Mouse (Mus musculus) neural tube, embryonic 11.5 days (tissue): ENCODE measurements around the gene Gadd45b. TPM values are rescaled to one million over a fixed set of nuclear protein-coding genes. Genes with fewer than 3 reads are reported as not detected.

Experiments
- ATAC-seq: fragments of 200-750 bp; cut with Nextera tagmentation; 2 replicates; pipeline ENCODE4 v1.8.0; 2017; ENCODE audit warnings: moderate number of reproducible peaks, mild to moderate bottlenecking, moderate TSS enrichment, moderate library complexity; ENCODE audit not compliant: insufficient read depth, low FRiP score, low TSS enrichment
- DNase-seq: peaks from one replicate; pipeline ENCODE4 v3.0.0-alpha.2; 2015; ENCODE audit warnings: low spot score
- H3K27ac ChIP-seq: fragments of 300-500 bp; sonication (generic); 2 replicates; pipeline ENCODE4 v1.5.1; 2014; ENCODE audit warnings: low read depth, mild to moderate bottlenecking, low read length
- H3K27me3 ChIP-seq: fragments of 300-500 bp; sonication (generic); 2 replicates; pipeline ENCODE4 v1.6.1; 2014; ENCODE audit warnings: mild to moderate bottlenecking, low read length, mixed read lengths; ENCODE audit not compliant: control insufficient read depth, insufficient read depth
- H3K36me3 ChIP-seq: fragments of 300-500 bp; sonication (generic); 2 replicates; pipeline ENCODE4 v1.6.1; 2014; ENCODE audit warnings: mild to moderate bottlenecking, low read length, moderate library complexity, mixed read lengths; ENCODE audit not compliant: control insufficient read depth, insufficient read depth
- H3K4me1 ChIP-seq: fragments of 300-500 bp; sonication (generic); 2 replicates; pipeline ENCODE4 v1.6.1; 2014; ENCODE audit warnings: low read length, mixed read lengths; ENCODE audit not compliant: control insufficient read depth, insufficient read depth
- H3K4me2 ChIP-seq: fragments of 300-500 bp; sonication (generic); 2 replicates; pipeline ENCODE4 v1.6.1; 2014; ENCODE audit warnings: low read depth, mild to moderate bottlenecking, moderate library complexity
- H3K4me3 ChIP-seq: fragments of 300-500 bp; sonication (generic); 2 replicates; pipeline ENCODE4 v1.5.1; 2014; ENCODE audit warnings: low read depth, low read length
- H3K9ac ChIP-seq: fragments of 300-500 bp; sonication (generic); 2 replicates; pipeline ENCODE4 v1.6.1; 2014; ENCODE audit warnings: mild to moderate bottlenecking, low read length
- H3K9me3 ChIP-seq: fragments of 300-500 bp; sonication (generic); 2 replicates; pipeline ENCODE4 v1.6.1; 2016; ENCODE audit warnings: low read length; ENCODE audit not compliant: control insufficient read depth
- WGBS: fragments of 180-500 bp; shearing (Covaris S2); extraction: QIAGEN DNeasy Blood & Tissue Kit; methylation state at CpG from one replicate; pipeline ENCODE4 v1.1.7; 2014; 5-methylcytosine and 5-hydroxymethylcytosine counted together
- polyA plus RNA-seq: library from polyadenylated mRNA; unstranded; fragments of >200 nt; fragmentation: Nextera tagmentation; extraction: Ambion mirVana; gene quantifications from 2 replicates; pipeline ENCODE4 v1.2.1, GENCODE M21; 2014

Gene Gadd45b
- polyA plus RNA-seq, 1 experiment from 2014 or later: 7.9 TPM

GRCm38 (mm10) chr10:80944231-80944630, 14.4 kb downstream of the Gadd45b start:
- ATAC-seq: no peak
- Histone ChIP-seq H3K27ac (no peak overlapping the region), H3K9me3 (no peaks in the 10 kb centered on the region), H3K9ac (no peak overlapping the region), H3K36me3 (no peaks in the 10 kb centered on the region), H3K4me3 (no peak overlapping the region), H3K4me2 (no peak overlapping the region), H3K27me3 (peaks cover 4% of the 10 kb centered on the region), H3K4me1 (peaks cover 2% of the 10 kb centered on the region; the same call in 1 of the 2 replicates)
- no peak for DNase-seq
- whole genome bisulfite sequencing: 83% methylated on average over 5 of the region's 5 CpGs

DNA sequence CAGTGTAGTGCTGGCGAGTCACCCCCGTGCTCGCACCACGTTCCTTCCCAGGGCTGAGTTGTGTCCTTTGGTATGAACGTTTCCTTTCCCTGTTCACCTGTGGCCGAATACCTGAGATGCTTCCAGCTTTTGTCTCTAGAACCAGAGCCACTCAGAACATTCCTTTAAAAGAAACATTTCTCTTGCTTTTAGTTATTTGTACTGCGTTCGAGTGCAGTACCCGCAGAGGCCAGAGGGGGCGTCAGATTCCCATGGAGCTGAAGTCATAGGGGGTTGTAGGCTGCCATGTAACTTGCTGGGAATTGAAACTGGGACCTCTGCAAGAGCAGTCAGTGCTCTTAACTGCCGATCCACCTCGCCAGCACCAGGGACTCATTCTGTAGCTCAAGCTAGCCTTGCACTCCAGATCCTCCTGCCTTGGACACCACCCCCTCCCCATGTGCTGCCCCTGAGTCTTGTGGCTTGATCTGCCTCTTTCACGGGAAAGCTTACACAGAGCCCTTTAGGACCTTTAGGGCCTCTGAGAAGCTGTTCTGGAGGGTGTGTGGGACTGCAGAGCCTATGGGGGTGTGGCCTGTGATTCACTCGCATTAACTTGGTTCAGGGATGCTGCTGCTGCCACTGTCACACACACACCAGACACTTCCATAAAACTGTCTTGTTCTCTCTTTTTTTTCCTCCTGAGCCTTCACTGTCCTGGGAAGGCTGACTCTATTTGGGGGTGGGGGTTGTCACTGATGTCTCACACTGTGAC, 17.0 kb downstream of the Gadd45b start:
- Histone ChIP-seq H3K9me3 (no peaks in the 10 kb centered on the region), H3K9ac (no peak overlapping the region), H3K36me3 (no peaks in the 10 kb centered on the region), H3K27ac (no peak overlapping the region), H3K4me2 (no peak overlapping the region), H3K4me1 (no peaks in the 10 kb centered on the region), H3K4me3 (no peak overlapping the region), H3K27me3 (no peaks in the 10 kb centered on the region)
- no peak for ATAC-seq
- WGBS: 65% methylated on average over 14 of the region's 14 CpGs
- no peak for DNase-seq

DNA sequence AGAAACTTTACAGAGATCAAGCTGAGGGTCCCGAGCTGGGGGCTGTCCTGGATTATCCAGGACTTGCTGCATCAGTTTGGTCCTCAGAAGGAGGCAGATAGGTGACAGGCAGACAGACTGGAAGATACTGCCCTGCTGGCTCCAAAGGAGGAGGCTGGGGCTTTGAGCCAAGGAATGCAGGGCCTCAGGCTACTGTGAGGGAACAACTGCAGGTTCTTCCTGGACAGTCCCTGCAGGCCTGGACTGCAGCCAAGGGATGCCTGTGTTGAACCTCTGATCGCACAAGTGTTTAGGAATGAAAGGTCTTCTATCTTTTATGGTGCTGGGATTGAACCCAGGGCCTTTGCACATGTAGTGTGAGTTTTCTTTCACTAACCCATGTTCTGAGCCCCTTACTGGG, 17.9 kb downstream of the Gadd45b start:
- DNase-seq (no peak), ATAC-seq (no peak)
- no peaks in the 10 kb centered on the region for H3K36me3 ChIP-seq
- H3K4me3 ChIP-seq: no peak overlapping the region
- no peak overlapping the region for H3K27ac ChIP-seq
- H3K4me1 ChIP-seq: no peaks in the 10 kb centered on the region
- H3K4me2 ChIP-seq: no peak overlapping the region
- 78% methylated on average over 2 of the region's 2 CpGs for WGBS
- H3K27me3 ChIP-seq: no peaks in the 10 kb centered on the region
- no peak overlapping the region for H3K9ac ChIP-seq
- H3K9me3 ChIP-seq: no peaks in the 10 kb centered on the region

GRCm38 (mm10) chr10:80948570-80948969, 18.7 kb downstream of the Gadd45b start:
- no peak overlapping the region for H3K9ac ChIP-seq
- no peaks in the 10 kb centered on the region for H3K9me3 ChIP-seq
- H3K27ac ChIP-seq: no peak overlapping the region
- no peak overlapping the region for H3K4me2 ChIP-seq
- no peak for DNase-seq
- H3K4me1 ChIP-seq: no peaks in the 10 kb centered on the region
- no peak overlapping the region for H3K4me3 ChIP-seq
- no peaks in the 10 kb centered on the region for H3K36me3 ChIP-seq
- no peaks in the 10 kb centered on the region for H3K27me3 ChIP-seq
- WGBS: 41% methylated on average over 6 of the region's 6 CpGs
- no peak for ATAC-seq

GRCm38 (mm10) chr10:80949081-80949480, 19.2 kb downstream of the Gadd45b start:
- Histone ChIP-seq H3K9ac (no peak overlapping the region), H3K4me3 (no peak overlapping the region), H3K4me1 (no peaks in the 10 kb centered on the region), H3K9me3 (no peaks in the 10 kb centered on the region), H3K36me3 (no peaks in the 10 kb centered on the region), H3K27ac (no peak overlapping the region), H3K27me3 (no peaks in the 10 kb centered on the region), H3K4me2 (no peak overlapping the region)
- 79% methylated on average over 3 of the region's 3 CpGs for WGBS
- DNase-seq (no peak), ATAC-seq (no peak)

- no peaks in the 10 kb centered on the region for H3K4me1 ChIP-seq
- no peak overlapping the region for H3K4me2 ChIP-seq
- H3K9ac ChIP-seq: no peak overlapping the region
- H3K4me3 ChIP-seq: no peak overlapping the region
- no peaks in the 10 kb centered on the region for H3K36me3 ChIP-seq
- H3K27ac ChIP-seq: no peak overlapping the region
- H3K9me3 ChIP-seq: no peaks in the 10 kb centered on the region
- ATAC-seq (no peak), DNase-seq (no peak)
- H3K27me3 ChIP-seq: no peaks in the 10 kb centered on the region
- 19% methylated on average over 5 of the region's 5 CpGs for WGBS
Measured at GRCm38 (mm10) chr10:80950314-80950713, 20.4 kb downstream of the Gadd45b start.

DNA sequence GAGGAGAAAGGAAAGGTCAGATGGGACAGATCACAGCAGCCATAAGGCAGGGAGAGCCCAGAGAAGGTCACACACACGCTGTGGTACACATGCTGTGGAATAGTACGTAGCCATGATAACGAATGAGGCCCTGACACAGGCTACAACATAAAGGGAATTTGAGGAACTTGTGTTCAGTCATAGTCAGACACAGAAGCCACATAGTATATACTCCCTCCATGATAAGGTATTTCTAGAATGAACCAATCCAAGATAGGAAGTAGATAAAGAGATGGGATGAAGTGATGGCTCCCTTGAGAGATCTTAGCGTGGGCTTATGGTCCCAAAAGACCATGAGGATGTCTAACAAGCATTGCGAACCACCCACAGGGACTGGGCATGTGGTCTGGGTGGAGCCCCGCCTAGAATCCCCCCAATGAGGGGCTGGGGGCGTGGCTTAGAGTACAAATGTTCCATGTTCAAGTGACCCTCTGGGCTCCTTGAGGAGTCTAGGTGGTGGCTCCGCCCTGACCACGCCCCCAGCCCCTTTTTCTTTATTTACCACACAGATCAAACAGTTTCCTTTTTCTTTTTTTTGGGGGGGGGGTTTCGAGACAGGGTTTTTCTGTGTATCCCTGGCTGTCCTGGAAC, 22.0 kb downstream of the Gadd45b start:
- no peak overlapping the region for H3K4me3 ChIP-seq
- H3K36me3 ChIP-seq: no peaks in the 10 kb centered on the region
- H3K4me1 ChIP-seq: no peaks in the 10 kb centered on the region
- WGBS: 81% methylated on average over 10 of the region's 10 CpGs
- no peaks in the 10 kb centered on the region for H3K27me3 ChIP-seq
- ATAC-seq (no peak), DNase-seq (no peak)
- no peak overlapping the region for H3K9ac ChIP-seq
- H3K27ac ChIP-seq: no peak overlapping the region
- H3K9me3 ChIP-seq: no peaks in the 10 kb centered on the region
- no peak overlapping the region for H3K4me2 ChIP-seq

DNA sequence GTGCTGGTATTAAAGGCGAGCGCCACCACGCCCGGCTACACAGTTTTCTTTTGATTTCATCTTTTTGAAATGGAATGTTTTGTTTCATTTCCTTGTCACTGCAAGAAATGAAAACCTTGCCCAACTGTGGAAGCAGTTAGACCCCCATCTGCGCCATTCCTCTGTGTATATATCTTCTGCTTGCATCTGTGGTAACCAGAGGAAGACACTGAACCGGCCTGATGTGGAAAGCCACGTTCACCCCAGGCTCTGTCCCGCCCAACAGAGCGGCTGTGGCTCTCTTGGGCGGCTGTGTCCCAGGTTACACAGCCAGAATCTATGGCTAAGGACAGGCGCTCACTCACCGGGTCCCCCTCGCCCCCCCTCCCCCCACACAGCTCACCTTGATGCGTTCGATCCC, 22.6 kb downstream of the Gadd45b start:
- H3K36me3 ChIP-seq: no peaks in the 10 kb centered on the region
- H3K4me2 ChIP-seq: no peak overlapping the region
- no peaks in the 10 kb centered on the region for H3K9me3 ChIP-seq
- 78% methylated on average over 15 of the region's 15 CpGs for WGBS
- no peak for DNase-seq
- H3K4me1 ChIP-seq: no peaks in the 10 kb centered on the region
- no peak overlapping the region for H3K9ac ChIP-seq
- no peak overlapping the region for H3K27ac ChIP-seq
- no peak for ATAC-seq
- no peak overlapping the region for H3K4me3 ChIP-seq
- no peaks in the 10 kb centered on the region for H3K27me3 ChIP-seq

DNA sequence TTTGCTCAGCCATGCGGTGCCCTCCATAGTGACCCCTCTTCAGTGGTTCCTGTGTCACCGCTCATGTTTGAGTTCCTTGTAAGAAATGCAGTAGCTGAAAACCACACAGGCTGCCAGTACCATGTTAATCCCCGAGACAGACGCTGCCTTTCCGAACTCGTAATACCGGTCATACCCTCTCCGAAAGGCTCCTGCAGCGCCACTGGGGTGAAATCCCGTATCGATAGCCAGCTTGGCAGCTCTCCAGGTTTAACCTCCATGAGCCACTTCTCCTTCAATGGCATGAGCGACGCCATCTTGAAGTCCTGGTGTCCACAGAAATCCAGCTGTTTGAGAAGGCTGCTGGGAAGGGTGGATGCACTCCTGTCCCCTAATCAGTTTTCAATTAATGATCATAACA, 24.5 kb downstream of the Gadd45b start:
- Histone ChIP-seq H3K4me1 (no peaks in the 10 kb centered on the region), H3K27me3 (no peaks in the 10 kb centered on the region), H3K9ac (no peak overlapping the region), H3K9me3 (no peaks in the 10 kb centered on the region), H3K4me3 (no peak overlapping the region), H3K4me2 (no peak overlapping the region), H3K27ac (no peak overlapping the region), H3K36me3 (no peaks in the 10 kb centered on the region)
- 87% methylated on average over 13 of the region's 13 CpGs for WGBS
- DNase-seq (no peak), ATAC-seq (no peak)
